Mouse (Mus musculus) mature B cell (primary cell): ENCODE results near the gene Olfr654.

Experiments
- in situ Hi-C: fragments of 300-500 bp; cut with MboI; formaldehyde crosslinking; loops from 2 replicates; pipeline ENCODE4 v1.14.3; 2019

The Olfr654 gene

GRCm38 (mm10) chr7:104586725-104587124 lies at the start of gene Olfr654:
Olfr654 (plus strand) TSS chr7:104587025.
- in situ Hi-C loops: no loop called here

- in situ Hi-C loops: no loop called here
Observed at GRCm38 (mm10) chr7:104549833-104550232, 37.0 kb upstream of the Olfr654 start, which contains the start of gene Olfr651. Olfr651 (plus strand) TSS chr7:104550133.

GRCm38 (mm10) chr7:104552700-104553099 lies 34.1 kb upstream of the Olfr654 start:
- in situ Hi-C loops: no loop called here

- in situ Hi-C loops: no loop called here
Observed at GRCm38 (mm10) chr7:104560601-104561000, 26.2 kb upstream of the Olfr654 start, which contains the start of gene Olfr652. Olfr652 (plus strand) TSS chr7:104560901.

- in situ Hi-C loops: no loop called here
Observed at GRCm38 (mm10) chr7:104577014-104577413, 9.8 kb upstream of the Olfr654 start, which contains the start of gene Olfr653. Olfr653 (plus strand) TSS chr7:104577314.

- in situ Hi-C loops: no loop called here
Observed at GRCm38 (mm10) chr7:104580846-104581245, 6.0 kb upstream of the Olfr654 start.

- in situ Hi-C loops: no loop called here
Observed at GRCm38 (mm10) chr7:104581429-104581828, 5.4 kb upstream of the Olfr654 start.

- in situ Hi-C loops: no loop called here
Observed at GRCm38 (mm10) chr7:104588274-104588673, 1.4 kb downstream of the Olfr654 start.

- in situ Hi-C loops: loop anchor here (25.0 kb wide), 1 partner anchor 414 kb away; the partner anchor contains the start of genes Olfr648 and Olfr649
Observed at GRCm38 (mm10) chr7:104601679-104602078, 14.9 kb downstream of the Olfr654 start, which contains the start of gene Olfr655. Olfr655 (minus strand) TSS chr7:104601779.

- in situ Hi-C loops: loop anchor here (25.0 kb wide), 1 partner anchor 416 kb away; the partner anchor contains the start of genes Olfr648 and Olfr649
Observed at GRCm38 (mm10) chr7:104603173-104603572, 16.3 kb downstream of the Olfr654 start.

- in situ Hi-C loops: loop anchor here (25.0 kb wide), 1 partner anchor 417 kb away; the partner anchor contains the start of genes Olfr648 and Olfr649
Observed at GRCm38 (mm10) chr7:104604727-104605126, 17.9 kb downstream of the Olfr654 start.

GRCm38 (mm10) chr7:104613655-104614054 lies 26.8 kb downstream of the Olfr654 start, which contains the start of gene Olfr656:
Olfr656 (plus strand) TSS chr7:104613955.
- in situ Hi-C loops: loop anchor here (25.0 kb wide), 1 partner anchor 426 kb away; the partner anchor contains the start of genes Olfr648 and Olfr649

GRCm38 (mm10) chr7:104624494-104624893 lies 37.7 kb downstream of the Olfr654 start, which contains the start of gene Olfr657:
Olfr657 (plus strand) TSS chr7:104624794.
- in situ Hi-C loops: loop anchor here (25.0 kb wide), 1 partner anchor 437 kb away; the partner anchor contains the start of genes Olfr648 and Olfr649
